In genomic region chr14:122467926-122468841, GRCm38 (mm10) we compare ENCODE assay signal across 13 mouse cellular contexts. TPM values are rescaled to one million over a fixed set of nuclear protein-coding genes. Genes with fewer than 3 reads are reported as not detected.
A peak's percentile ranks its signal among the peaks of the same experiment; 100 is the strongest.
DNase-seq lines count a peak whose midpoint lies in the region; ATAC-seq lines count a peak whose summit lies in the region.
"Had no signal": no experiment of that assay in that cellular context is flagged by ENCODE, and none has a peak within 500 bp of the region (broad histone marks: within the 10 kb centered on the region; RNA-seq: fewer than 3 reads in every experiment).

No protein-coding gene starts in this region.

- peak overlapping the region; percentile 66 for H3K9ac ChIP-seq in forebrain, embryonic 11.5 days (ENCODE audit: low read length)
- H3K9ac ChIP-seq in limb, embryonic 12.5 days (replicated peaks), result peak overlapping the region; percentile 27; the same call in 1 of the 2 replicates
- H3K9ac ChIP-seq in intestine, embryonic 16.5 days (ENCODE audit: low read depth, low read length), result no peak overlapping the region

- H3K9me3 ChIP-seq in forebrain, embryonic 11.5 days (ENCODE audit: control insufficient read depth, low read length), result no peaks in the 10 kb centered on the region
- H3K9me3 ChIP-seq in limb, embryonic 12.5 days, result no peaks in the 10 kb centered on the region
- no peaks in the 10 kb centered on the region for H3K9me3 ChIP-seq in intestine, embryonic 16.5 days (ENCODE audit: control insufficient read depth, low read length)

- peaks cover 16% of the 10 kb centered on the region for H3K27me3 ChIP-seq in forebrain, embryonic 11.5 days (ENCODE audit: control insufficient read depth, insufficient read depth, low read length)
- H3K27me3 ChIP-seq in limb, embryonic 12.5 days, result peaks cover 70% of the 10 kb centered on the region
- H3K27me3 ChIP-seq in intestine, embryonic 16.5 days (replicated peaks; ENCODE audit: control insufficient read depth, insufficient read depth, low read length), result peaks cover 84% of the 10 kb centered on the region
- H3K27me3 ChIP-seq: CH12.LX had no signal

- no peaks in the 10 kb centered on the region for H3K36me3 ChIP-seq in forebrain, embryonic 11.5 days (ENCODE audit: control insufficient read depth, insufficient read depth, low read length)
- H3K36me3 ChIP-seq in limb, embryonic 12.5 days, result no peaks in the 10 kb centered on the region
- no peaks in the 10 kb centered on the region for H3K36me3 ChIP-seq in intestine, embryonic 16.5 days (ENCODE audit: control insufficient read depth, insufficient read depth, low read length)

- peak overlapping the region; percentile 55 for H3K4me2 ChIP-seq in forebrain, embryonic 11.5 days (ENCODE audit: low read depth, low read length, severe bottlenecking)
- peak overlapping the region; percentile 50 for H3K4me2 ChIP-seq in limb, embryonic 12.5 days
- H3K4me2 ChIP-seq in intestine, embryonic 16.5 days (ENCODE audit: low read depth, low read length), result no peak overlapping the region

- ATAC-seq in forebrain, embryonic 11.5 days (replicated peaks; ENCODE audit: low FRiP score), result no peak
- ATAC-seq in limb, embryonic 12.5 days (ENCODE audit: insufficient number of reproducible peaks, insufficient read depth, low FRiP score, low TSS enrichment, low read depth), result no peak
- no peak for ATAC-seq in CD4-positive, CD25-positive, alpha-beta regulatory T cell, adult 4 months
- ATAC-seq in intestine, embryonic 16.5 days, result no peak

- peak; percentile 8 for DNase-seq in thymus, postnatal 4 days
- DNase-seq in thymus, postnatal 0 days (ENCODE audit: low spot score), result no peak
- peak; percentile 77 for DNase-seq in forebrain, embryonic 11.5 days (ENCODE audit: low spot score)
- DNase-seq in adrenal gland, adult 18-20 months (ENCODE audit: low spot score in 2 of 2), result no peak
- DNase-seq in kidney, adult 11 months, result no peak
- DNase-seq: kidney, adult 2 months had no signal

- 4% methylated on average over 23 of the region's 23 CpGs for WGBS in forebrain, embryonic 11.5 days
- 5% methylated on average over 23 of the region's 23 CpGs for WGBS in limb, embryonic 12.5 days
- WGBS in intestine, embryonic 16.5 days, result 6% methylated on average over 23 of the region's 23 CpGs

- H3K4me3 ChIP-seq in forebrain, embryonic 11.5 days (ENCODE audit: low read depth, low read length), result peak overlapping the region; percentile 24
- H3K4me3 ChIP-seq in limb, embryonic 12.5 days (replicated peaks), result peak overlapping the region; percentile 18
- H3K4me3 ChIP-seq in intestine, embryonic 16.5 days (ENCODE audit: low read length), result no peak overlapping the region
- H3K4me3 ChIP-seq: myocyte had no signal

- H3K27ac ChIP-seq in forebrain, embryonic 11.5 days (ENCODE audit: low read depth, low read length), result peak overlapping the region; percentile 84
- H3K27ac ChIP-seq in limb, embryonic 12.5 days, result 0 out of 2 replicates have a peak overlapping the region, but pooled peaks have one; percentile 19
- H3K27ac ChIP-seq in intestine, embryonic 16.5 days (ENCODE audit: low read length), result no peak overlapping the region

- H3K4me1 ChIP-seq in forebrain, embryonic 11.5 days (replicated peaks; ENCODE audit: control insufficient read depth, insufficient read depth, low read length), result peaks cover 12% of the 10 kb centered on the region; the same call in 1 of the 2 replicates
- peaks cover 31% of the 10 kb centered on the region for H3K4me1 ChIP-seq in limb, embryonic 12.5 days (replicated peaks)
- peaks cover 17% of the 10 kb centered on the region for H3K4me1 ChIP-seq in intestine, embryonic 16.5 days (ENCODE audit: control insufficient read depth, insufficient read depth, low read length)

RNA-seq across cellular contexts. Expression of gene Zic5, which starts 2.7 kb away (rescaled TPM):
- polyA plus RNA-seq in thymus, postnatal 0 days (2015; fragmentation: Nextera tagmentation; extraction: Ambion mirVana), result not detected in 2 replicates
- polyA plus RNA-seq in forebrain, embryonic 11.5 days (2014; fragmentation: Nextera tagmentation; extraction: Ambion mirVana), result 28.6 and 30.0 TPM in 2 replicates
- 8.0 TPM in 2 replicates for polyA plus RNA-seq in limb, embryonic 12.5 days (2016; fragmentation: Nextera tagmentation; extraction: Ambion mirVana)
- total RNA-seq in adrenal gland, adult 18-20 months (2021), result not detected
- not detected for polyA plus RNA-seq in CD4-positive, CD25-positive, alpha-beta regulatory T cell, adult 4 months (2017; shearing (Covaris generic))
- not detected in 2 replicates for polyA plus RNA-seq in intestine, embryonic 16.5 days (2015; fragmentation: Nextera tagmentation; extraction: Ambion mirVana)
- total RNA-seq: liver, adult 2 months had no signal
- polyA plus RNA-seq: kidney, adult 2 months; liver, adult 2 months; stomach, embryonic 14.5 days had no signal

RNA-seq across cellular contexts. Expression of gene Zic2, which starts 7.1 kb away (rescaled TPM):
- polyA plus RNA-seq in thymus, postnatal 0 days (2015; fragmentation: Nextera tagmentation; extraction: Ambion mirVana), result not detected in 2 replicates
- polyA plus RNA-seq in forebrain, embryonic 11.5 days (2014; fragmentation: Nextera tagmentation; extraction: Ambion mirVana), result 10.3 and 11.4 TPM in 2 replicates
- 6.2 and 8.0 TPM in 2 replicates for polyA plus RNA-seq in limb, embryonic 12.5 days (2016; fragmentation: Nextera tagmentation; extraction: Ambion mirVana)
- total RNA-seq in adrenal gland, adult 18-20 months (2021), result not detected
- not detected for polyA plus RNA-seq in CD4-positive, CD25-positive, alpha-beta regulatory T cell, adult 4 months (2017; shearing (Covaris generic))
- not detected in 2 replicates for polyA plus RNA-seq in intestine, embryonic 16.5 days (2015; fragmentation: Nextera tagmentation; extraction: Ambion mirVana)
- total RNA-seq: CH12.LX; liver, adult 2 months had no signal
- polyA plus RNA-seq: kidney, adult 2 months; liver, adult 2 months; stomach, embryonic 14.5 days had no signal

RNA-seq across cellular contexts. Expression of gene Gm5089, which starts 17.3 kb away (rescaled TPM):
- not detected in 2 replicates for polyA plus RNA-seq in thymus, postnatal 0 days (2015; fragmentation: Nextera tagmentation; extraction: Ambion mirVana)
- polyA plus RNA-seq in forebrain, embryonic 11.5 days (2014; fragmentation: Nextera tagmentation; extraction: Ambion mirVana), result 1.7 and 2.4 TPM in 2 replicates
- polyA plus RNA-seq in limb, embryonic 12.5 days (2016; fragmentation: Nextera tagmentation; extraction: Ambion mirVana), result 0.14 and 0.23 TPM in 2 replicates
- not detected for total RNA-seq in adrenal gland, adult 18-20 months (2021)
- not detected for polyA plus RNA-seq in CD4-positive, CD25-positive, alpha-beta regulatory T cell, adult 4 months (2017; shearing (Covaris generic))
- polyA plus RNA-seq in intestine, embryonic 16.5 days (2015; fragmentation: Nextera tagmentation; extraction: Ambion mirVana), result not detected in 2 replicates
- total RNA-seq: CH12.LX; liver, adult 2 months had no signal
- polyA plus RNA-seq: kidney, adult 2 months; liver, adult 2 months; myocyte; stomach, embryonic 14.5 days had no signal

RNA-seq across cellular contexts. Expression of gene Gm10837, which starts 22.2 kb away (rescaled TPM):
- polyA plus RNA-seq in thymus, postnatal 0 days (2015; fragmentation: Nextera tagmentation; extraction: Ambion mirVana), result not detected in 2 replicates
- polyA plus RNA-seq in forebrain, embryonic 11.5 days (2014; fragmentation: Nextera tagmentation; extraction: Ambion mirVana), result 0.29 and 0.48 TPM in 2 replicates
- polyA plus RNA-seq in limb, embryonic 12.5 days (2016; fragmentation: Nextera tagmentation; extraction: Ambion mirVana), result 0.14 and 0.18 TPM in 2 replicates
- not detected for total RNA-seq in adrenal gland, adult 18-20 months (2021)
- not detected for polyA plus RNA-seq in CD4-positive, CD25-positive, alpha-beta regulatory T cell, adult 4 months (2017; shearing (Covaris generic))
- polyA plus RNA-seq in intestine, embryonic 16.5 days (2015; fragmentation: Nextera tagmentation; extraction: Ambion mirVana), result not detected in 2 replicates
- total RNA-seq: CH12.LX; liver, adult 2 months had no signal
- polyA plus RNA-seq: kidney, adult 2 months; liver, adult 2 months; myocyte; stomach, embryonic 14.5 days had no signal

Comparison
In these comparisons a context has a peak if more than half of its experiments do, and no peak if none do; other contexts are left out.
1. DNase-seq: peak in thymus, postnatal 4 days (single experiment) and forebrain, embryonic 11.5 days (single experiment); none in thymus, postnatal 0 days (single experiment), adrenal gland, adult 18-20 months (0 of 2) and kidney, adult 11 months (single experiment).